Mouse (Mus musculus) urinary bladder, postnatal 36 days (tissue): ENCODE data around the gene Pvr.

Source experiments
- DNase-seq, 2 experiments: peaks; one replicate each; pipeline ENCODE4 v3.0.0; 2022; ENCODE audit warnings: low spot score in 2 of 2, mixed read lengths in 1 of 2

The Pvr gene

GRCm38 (mm10) chr7:19871943-19872601 is 48.9 kb downstream of the Pvr start:
- no peak for DNase-seq

- no peak for DNase-seq
These were observed 49.8 kb downstream of the Pvr start for GRCm38 (mm10) chr7:19871137-19871621.

GRCm38 (mm10) chr7:19867751-19868399 is 53.1 kb downstream of the Pvr start:
- DNase-seq: no peak

- no peak for DNase-seq
These were observed 54.5 kb downstream of the Pvr start for GRCm38 (mm10) chr7:19866490-19866889.

GRCm38 (mm10) chr7:19865246-19866036 is 55.5 kb downstream of the Pvr start:
- DNase-seq: no peak

- no peak for DNase-seq
These were observed 56.7 kb downstream of the Pvr start for GRCm38 (mm10) chr7:19864241-19864640.

GRCm38 (mm10) chr7:19861199-19861598 is 59.8 kb downstream of the Pvr start, which contains the start of gene Ceacam16:
Gene Ceacam16, minus strand, starts transcription at chr7:19861299.
- no peak for DNase-seq

GRCm38 (mm10) chr7:19859740-19860139 is 61.2 kb downstream of the Pvr start:
- no peak for DNase-seq

- DNase-seq: no peak
These were observed 64.7 kb downstream of the Pvr start for GRCm38 (mm10) chr7:19856283-19856682.

GRCm38 (mm10) chr7:19855663-19856062 is 65.3 kb downstream of the Pvr start:
- no peak for DNase-seq
